Mouse (Mus musculus) kidney, postnatal 25 days (tissue): ENCODE results near the gene Nsg1.
A peak's percentile ranks its signal among the peaks of the same experiment; 100 is the strongest.

Experiments used
- DNase-seq, 2 experiments: peaks; one replicate each; pipeline ENCODE4 v3.0.0; 2021; ENCODE audit warnings: mixed read lengths in 2 of 2

Nsg1 gene

GRCm38 (mm10) chr5:38159634-38160413 is at the start of gene Nsg1:
TSS of gene Nsg1 (minus strand) at chr5:38159907.
- DNase-seq: no peak

- no peak for DNase-seq
These were observed 49.3 kb upstream of the Nsg1 start for GRCm38 (mm10) chr5:38208985-38209384.

- no peak for DNase-seq
These were observed 45.6 kb upstream of the Nsg1 start for GRCm38 (mm10) chr5:38205303-38205726.

- DNase-seq: no peak
These were observed 40.0 kb upstream of the Nsg1 start for GRCm38 (mm10) chr5:38199686-38200085.

- peak; percentile 80 to 88 for DNase-seq
These were observed 37.7 kb upstream of the Nsg1 start for GRCm38 (mm10) chr5:38197482-38197823.

- no peak for DNase-seq
These were observed 37.2 kb upstream of the Nsg1 start for GRCm38 (mm10) chr5:38196821-38197481.

GRCm38 (mm10) chr5:38195941-38196340 is 36.2 kb upstream of the Nsg1 start:
- no peak for DNase-seq

GRCm38 (mm10) chr5:38194946-38195345 is 35.2 kb upstream of the Nsg1 start:
- DNase-seq: no peak

- DNase-seq: no peak
These were observed 31.2 kb upstream of the Nsg1 start for GRCm38 (mm10) chr5:38190907-38191306.

GRCm38 (mm10) chr5:38187006-38187405 is 27.3 kb upstream of the Nsg1 start:
- DNase-seq: no peak

- no peak for DNase-seq
These were observed 25.1 kb upstream of the Nsg1 start for GRCm38 (mm10) chr5:38184688-38185285.

- DNase-seq: no peak
These were observed 14.7 kb upstream of the Nsg1 start for GRCm38 (mm10) chr5:38174256-38174912.

- DNase-seq: no peak
These were observed 14.1 kb upstream of the Nsg1 start for GRCm38 (mm10) chr5:38173766-38174165.

GRCm38 (mm10) chr5:38168497-38168896 is 8.8 kb upstream of the Nsg1 start:
- DNase-seq: peak in 1 of 2 experiments; percentile 14

- peak; percentile 66 to 74 for DNase-seq
These were observed 617 bp downstream of the Nsg1 start for GRCm38 (mm10) chr5:38158947-38159633.

GRCm38 (mm10) chr5:38158501-38158946 is 1.2 kb downstream of the Nsg1 start:
- no peak for DNase-seq

- DNase-seq: no peak
These were observed 2.2 kb downstream of the Nsg1 start for GRCm38 (mm10) chr5:38157481-38158020.

- DNase-seq: no peak
These were observed 6.1 kb downstream of the Nsg1 start for GRCm38 (mm10) chr5:38153636-38154035.

GRCm38 (mm10) chr5:38152201-38153108 is 7.3 kb downstream of the Nsg1 start:
- DNase-seq: no peak

GRCm38 (mm10) chr5:38151264-38151663 is 8.4 kb downstream of the Nsg1 start:
- DNase-seq: no peak

GRCm38 (mm10) chr5:38146524-38146923 is 13.2 kb downstream of the Nsg1 start:
- DNase-seq: peak in 1 of 2 experiments; percentile 56
